Mouse (Mus musculus): ENCODE data around the gene Kcnk10. TPM values are rescaled to one million over a fixed set of nuclear protein-coding genes. Genes with fewer than 3 reads are reported as not detected.

The Kcnk10 gene
- polyA plus RNA-seq, 1 experiment from 2014 or later = 0.05 TPM

Other genes starting within 250 kb of the Kcnk10 start
- 19.5 and 21.5 TPM in 2 replicates for gene Spata7, start 49.8 kb upstream of the Kcnk10 start, polyA plus RNA-seq (2015; fragmentation: Nextera tagmentation; extraction: Ambion mirVana)
- gene Ptpn21, start 159.1 kb upstream of the Kcnk10 start, polyA plus RNA-seq (2015; fragmentation: Nextera tagmentation; extraction: Ambion mirVana) = 6.1 and 7.6 TPM in 2 replicates
- 129 and 136 TPM in 2 replicates for gene Zc3h14, start 168.7 kb upstream of the Kcnk10 start, polyA plus RNA-seq (2015; fragmentation: Nextera tagmentation; extraction: Ambion mirVana)